Mouse (Mus musculus): ENCODE data around the gene Plxna2.

GRCm38 (mm10) chr1:194839230-194839910 is 221.4 kb downstream of the Plxna2 start:
- TF ChIP-seq POLR2A (IDR thresholded peaks at IDR 0.05; ENCODE audit: extremely low read depth, insufficient read depth, low read length) (no peak), CTCF (IDR thresholded peaks at IDR 0.05; ENCODE audit: extremely low read depth, insufficient read depth, low read length) (peak; percentile 46; the same call in 1 of the 2 replicates)

Data from cortical plate, adult 2 months (tissue).